Mouse (Mus musculus): ENCODE data around the gene Tmem72. TPM values are rescaled to one million over a fixed set of nuclear protein-coding genes. Genes with fewer than 3 reads are reported as not detected.

The Tmem72 gene
- total RNA-seq, 2 experiments from 2014 or later, result 0.03 TPM; not detected in 1

GRCm38 (mm10) chr6:116679563-116680288 is 37.0 kb downstream of the Tmem72 start:
- DNase-seq, result peak in 1 of 2 experiments; percentile 77

DNA sequence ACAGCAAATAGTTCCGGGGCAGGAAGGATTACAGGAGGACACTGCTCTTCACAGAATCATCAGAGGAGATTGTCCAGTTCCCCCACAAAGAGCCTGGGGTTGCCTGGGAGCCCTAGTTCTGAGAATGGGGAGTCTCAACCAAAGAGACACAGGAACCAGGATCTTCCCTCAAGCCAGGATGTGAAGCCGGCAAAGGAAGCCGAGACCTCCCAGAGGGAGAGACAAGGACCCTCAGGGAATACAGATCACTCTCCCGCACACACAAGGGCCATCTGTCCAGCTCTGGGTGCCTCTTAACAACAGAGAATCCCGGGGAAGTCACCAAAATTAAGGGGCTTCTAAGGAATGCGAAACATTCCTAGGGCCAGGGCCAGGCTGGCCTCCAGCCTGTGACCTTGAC is 39.4 kb downstream of the Tmem72 start:
- DNase-seq, result no peak

DNA sequence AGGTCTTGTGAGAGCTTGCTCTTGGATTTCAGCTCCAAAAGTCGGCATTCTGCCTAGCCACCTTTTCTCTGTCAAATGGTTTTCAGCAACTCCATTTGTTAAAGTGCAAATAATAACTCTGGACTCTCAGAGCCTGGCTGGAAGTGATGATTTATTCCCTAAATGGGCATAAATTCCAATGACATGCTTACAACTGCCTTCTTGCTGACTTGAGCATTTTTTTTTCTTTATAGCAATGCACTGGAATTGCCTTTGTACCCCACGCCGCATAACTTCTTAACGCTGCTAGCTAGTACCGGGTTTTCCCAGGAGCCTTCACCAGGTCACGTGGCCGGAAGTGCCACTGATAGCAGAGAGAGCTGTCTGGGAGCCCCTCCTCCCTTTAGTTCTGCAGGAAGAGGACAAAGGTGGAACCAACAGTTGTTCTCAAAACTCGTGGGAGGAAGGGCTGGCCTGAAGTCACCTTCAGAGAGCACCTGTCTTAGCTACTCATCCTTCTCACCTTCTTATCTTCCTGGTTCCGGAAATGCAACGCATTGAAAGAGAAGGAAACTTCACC is 40.3 kb downstream of the Tmem72 start:
- peak in 1 of 2 experiments; percentile 47 for DNase-seq

- no peak for DNase-seq
Observed at GRCm38 (mm10) chr6:116674283-116674886, 42.3 kb downstream of the Tmem72 start.

GRCm38 (mm10) chr6:116673471-116674282 is 43.0 kb downstream of the Tmem72 start, which contains the start of gene Rassf4:
TSS of gene Rassf4 (minus strand) at chr6:116673952.
- DNase-seq, result peak; percentile 89 to 91

DNA sequence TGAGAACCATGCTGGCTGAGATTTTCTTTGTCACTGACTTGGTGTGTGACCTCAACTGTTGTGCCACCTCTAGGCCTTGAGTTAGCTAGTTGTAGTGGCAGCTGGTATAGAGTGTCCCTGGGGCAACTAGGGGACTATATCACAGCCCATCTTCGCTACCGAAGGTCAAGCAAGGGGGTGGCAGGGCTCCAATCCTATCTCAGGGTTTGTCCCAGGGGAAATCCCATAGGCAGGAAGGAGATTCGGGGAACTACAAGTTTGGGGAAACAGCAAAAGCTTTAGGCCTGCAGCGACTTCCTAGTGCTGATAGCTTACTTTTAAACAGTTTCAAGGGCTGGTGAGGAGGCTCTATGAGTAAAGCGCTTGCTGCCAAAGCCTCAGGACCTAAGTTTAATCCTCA is 44.4 kb downstream of the Tmem72 start:
- DNase-seq, result peak in 1 of 2 experiments; percentile 37

GRCm38 (mm10) chr6:116671768-116672167 is 44.9 kb downstream of the Tmem72 start:
- no peak for DNase-seq

DNA sequence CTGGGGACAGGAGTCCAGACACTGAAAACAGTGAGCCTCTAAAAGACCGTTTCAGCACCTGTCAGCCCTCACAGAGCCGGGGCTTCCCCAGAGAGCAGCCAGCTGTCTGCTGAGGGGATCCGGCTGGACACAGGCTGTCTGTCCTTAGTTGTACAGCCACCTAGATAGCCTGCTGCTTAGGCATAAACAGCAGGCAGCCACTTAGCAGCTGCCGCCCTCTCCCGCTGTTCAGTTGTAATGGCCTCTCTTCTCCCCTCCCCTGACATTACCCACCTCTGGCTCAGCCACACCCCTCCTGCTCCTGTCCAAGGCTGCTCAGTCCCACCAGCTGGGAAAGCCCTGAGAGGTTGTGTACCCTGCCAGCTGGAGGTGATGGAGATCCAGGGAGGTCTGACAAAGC is 45.7 kb downstream of the Tmem72 start:
- no peak for DNase-seq

DNA sequence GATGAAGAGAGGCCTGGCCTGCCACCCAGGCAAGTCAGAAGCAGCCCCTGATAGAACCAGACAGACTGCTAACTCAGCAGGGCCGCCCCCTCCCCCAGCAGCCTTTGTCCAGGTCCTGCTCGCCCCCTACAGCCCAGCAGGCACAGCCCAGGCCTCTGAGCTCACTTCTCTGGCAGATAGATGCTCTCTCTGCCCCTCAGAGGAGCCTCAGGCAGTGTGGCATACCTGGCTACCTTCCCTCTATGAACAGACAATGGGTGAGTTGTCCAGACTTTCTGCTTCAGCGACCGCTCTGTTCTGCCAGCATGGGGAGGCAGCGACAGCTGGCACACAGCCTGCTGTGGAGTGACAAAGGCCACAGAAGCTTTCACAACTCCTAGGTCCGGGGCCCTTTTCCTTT is 46.6 kb downstream of the Tmem72 start:
- no peak for DNase-seq

DNA sequence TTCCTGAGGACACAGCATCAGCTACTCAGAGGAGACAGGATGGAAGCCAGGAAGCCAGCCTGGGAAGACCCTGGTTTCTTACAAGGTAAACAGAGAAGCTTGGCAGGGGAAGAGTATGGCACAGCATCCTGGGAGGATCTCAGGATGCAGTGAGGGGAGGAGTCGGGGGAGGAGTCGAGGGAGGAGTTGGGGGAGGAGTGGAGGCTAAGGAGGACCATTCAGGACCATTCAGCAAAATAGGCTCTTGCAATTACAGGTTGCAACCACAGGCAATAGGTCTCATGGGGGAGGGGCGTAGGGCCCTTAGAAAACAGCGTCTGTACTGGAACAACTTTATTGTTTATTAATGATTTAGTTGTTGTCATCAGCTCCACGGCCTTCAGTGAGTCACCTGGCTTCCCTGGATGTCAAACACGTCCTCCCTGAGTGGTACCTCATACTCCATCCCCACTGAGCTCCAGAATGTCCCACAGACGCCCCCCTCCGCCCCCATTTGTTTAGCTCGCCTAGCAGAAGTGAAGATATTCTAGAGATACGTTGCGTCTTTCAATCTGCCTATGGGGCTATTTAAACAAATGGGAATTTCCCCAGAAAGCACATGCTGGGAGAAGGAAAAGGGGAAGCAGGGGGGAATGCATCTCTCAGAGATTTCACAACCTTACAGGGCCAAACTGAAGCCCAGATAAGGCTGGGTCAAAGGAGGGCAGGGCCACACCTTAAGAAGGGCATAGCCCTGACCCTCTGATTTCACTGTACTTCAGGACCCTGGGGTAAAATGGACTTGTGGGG is 47.8 kb downstream of the Tmem72 start:
- peak in 1 of 2 experiments; percentile 38 for DNase-seq

DNA sequence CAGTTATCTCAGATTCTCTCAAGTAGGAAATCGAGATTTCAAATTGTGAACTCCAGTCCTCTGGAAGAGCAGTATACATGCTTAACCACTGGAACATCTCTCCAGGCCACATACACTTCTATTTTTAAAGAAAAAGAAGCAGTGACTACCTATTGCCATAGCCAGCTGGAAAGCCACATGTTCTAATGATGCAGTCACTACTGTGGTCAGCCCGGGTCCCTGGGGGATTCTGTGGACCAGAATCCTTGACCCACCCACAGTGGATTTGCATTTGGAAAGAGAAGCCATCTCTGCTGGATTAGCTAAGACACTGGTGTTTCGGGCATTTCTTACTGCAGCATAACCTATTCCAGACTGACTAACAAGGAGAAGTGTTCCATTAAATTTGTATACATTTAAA is 49.3 kb downstream of the Tmem72 start:
- DNase-seq, result no peak

GRCm38 (mm10) chr6:116666892-116667291 is 49.8 kb downstream of the Tmem72 start:
- no peak for DNase-seq

DNA sequence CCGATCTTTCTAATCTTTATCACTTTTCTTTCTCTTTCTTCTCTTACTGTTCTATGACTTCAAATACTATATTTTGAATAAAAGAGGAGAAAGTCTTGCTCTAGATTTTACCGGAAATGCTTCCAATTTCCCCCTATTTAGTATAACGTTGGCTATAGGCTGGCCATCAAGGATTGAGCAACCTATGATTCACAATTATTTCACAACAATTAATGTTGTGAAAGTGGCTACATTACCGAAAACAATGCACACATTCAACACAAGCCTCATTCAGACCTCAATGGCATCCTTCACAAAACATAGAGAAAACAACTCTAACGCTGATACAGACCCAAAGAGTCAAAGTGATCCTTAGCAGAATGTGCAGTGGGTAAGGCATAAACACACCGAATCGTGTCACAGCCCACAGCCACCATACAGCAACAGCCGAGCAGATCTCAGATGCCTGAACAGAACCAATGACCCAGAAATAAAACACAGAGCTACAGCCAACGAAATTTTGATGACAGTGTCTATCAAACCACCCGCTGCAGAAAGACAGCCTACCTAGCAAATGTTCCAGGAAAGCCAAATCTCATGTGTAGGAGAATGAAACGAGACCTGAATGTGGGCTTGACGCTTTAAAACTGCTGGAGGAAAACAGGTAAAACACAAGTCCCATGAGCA is 50.5 kb downstream of the Tmem72 start:
- no peak for DNase-seq

DNA sequence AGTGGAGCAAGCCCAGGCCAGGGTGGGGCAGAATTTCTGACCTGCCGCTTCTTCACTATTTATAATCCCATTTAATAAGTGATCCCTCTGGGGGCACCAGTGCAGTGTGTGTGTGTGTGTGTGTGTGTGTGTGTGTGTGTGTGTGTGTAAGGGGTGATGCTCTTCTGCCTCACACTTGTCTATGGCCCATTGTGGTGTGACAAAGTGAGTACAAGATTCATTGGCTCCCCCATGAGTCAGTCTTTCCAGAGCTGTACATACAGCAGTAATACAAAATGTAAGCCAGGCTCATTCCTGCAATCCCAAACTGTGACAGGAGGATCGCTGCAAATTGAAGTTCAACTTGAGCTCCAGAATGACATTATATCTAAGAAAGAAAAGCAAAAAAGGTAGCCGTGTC is 51.9 kb downstream of the Tmem72 start:
- DNase-seq, result no peak

DNA sequence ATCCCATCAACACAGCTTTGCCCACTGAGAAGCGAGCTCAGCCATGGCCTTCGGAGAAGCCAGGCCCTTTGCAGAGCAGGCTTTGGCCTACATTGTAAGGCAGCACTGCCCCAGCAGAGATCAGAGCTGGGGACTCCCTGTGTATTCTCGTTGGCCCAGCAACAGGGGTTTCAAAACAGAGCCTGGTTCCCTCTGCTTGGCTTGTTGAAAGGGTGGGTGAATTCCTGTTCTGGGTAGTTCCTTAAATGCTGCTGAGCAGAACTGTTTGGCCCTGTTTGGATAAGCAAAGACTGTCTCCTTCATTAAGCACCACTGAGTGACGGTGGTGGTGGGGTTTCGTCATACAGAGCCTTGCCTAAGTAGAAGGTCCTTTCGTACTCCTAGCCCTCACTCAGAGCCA is 52.7 kb downstream of the Tmem72 start:
- peak in 1 of 2 experiments; percentile 68 for DNase-seq

- DNase-seq, result no peak
Observed at GRCm38 (mm10) chr6:116663364-116663763, 53.3 kb downstream of the Tmem72 start.

- peak; percentile 69 to 83 for DNase-seq
Observed at GRCm38 (mm10) chr6:116653684-116654454, 62.8 kb downstream of the Tmem72 start.

DNA sequence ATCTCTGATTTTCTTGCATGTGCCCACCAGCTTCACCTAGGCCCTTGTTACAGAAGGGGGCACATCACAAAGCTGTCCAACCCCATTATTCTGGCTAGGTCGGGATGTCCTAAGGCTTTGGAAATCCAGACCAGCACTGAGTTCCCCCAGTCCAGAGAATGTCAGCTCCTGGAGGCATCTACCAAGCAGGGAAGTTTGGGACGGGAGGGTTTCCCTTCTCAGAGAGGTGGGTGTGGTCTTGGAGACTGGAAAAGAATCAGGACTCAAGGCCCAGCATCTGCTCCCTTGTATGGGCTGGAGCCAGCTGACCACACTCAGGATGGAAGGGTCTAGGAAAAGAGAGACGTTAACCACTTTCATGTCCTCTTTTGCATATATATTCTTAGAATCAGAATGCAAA is 63.5 kb downstream of the Tmem72 start:
- no peak for DNase-seq

GRCm38 (mm10) chr6:116651437-116652118 is 65.1 kb downstream of the Tmem72 start:
- peak; percentile 76 to 77 for DNase-seq

DNA sequence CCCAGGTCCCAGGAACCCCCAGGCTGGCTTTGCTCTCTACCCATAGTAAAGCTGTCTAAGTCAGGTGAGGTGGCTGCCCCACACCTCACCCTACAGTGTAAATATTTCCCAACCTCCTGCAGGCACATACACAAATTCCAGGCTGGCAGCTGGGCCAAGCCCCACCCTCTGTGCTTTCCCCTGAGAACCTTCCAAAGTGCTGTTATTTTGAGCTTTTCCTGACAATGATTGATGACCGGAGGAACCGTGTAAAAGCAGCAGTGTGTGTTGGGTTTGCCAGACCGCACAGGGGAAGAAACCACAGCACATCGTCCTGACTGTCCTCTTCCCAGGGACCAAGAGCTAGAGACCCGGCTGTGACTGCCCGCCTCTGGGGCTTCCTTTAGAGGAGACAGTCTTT is 66.3 kb downstream of the Tmem72 start, which contains the start of gene Depp1:
TSS of gene Depp1 (plus strand) at position 204 of the 400 bp plus-strand sequence.
- peak; percentile 86 to 91 for DNase-seq

Data from heart, adult 18-20 months (tissue).